Mouse (Mus musculus) urinary bladder, postnatal 14 days (tissue): ENCODE measurements around the gene Fermt3.

Experiments
- DNase-seq: peaks from one replicate; pipeline ENCODE4 v3.0.0; 2021; ENCODE audit warnings: low spot score

Fermt3 gene

DNA sequence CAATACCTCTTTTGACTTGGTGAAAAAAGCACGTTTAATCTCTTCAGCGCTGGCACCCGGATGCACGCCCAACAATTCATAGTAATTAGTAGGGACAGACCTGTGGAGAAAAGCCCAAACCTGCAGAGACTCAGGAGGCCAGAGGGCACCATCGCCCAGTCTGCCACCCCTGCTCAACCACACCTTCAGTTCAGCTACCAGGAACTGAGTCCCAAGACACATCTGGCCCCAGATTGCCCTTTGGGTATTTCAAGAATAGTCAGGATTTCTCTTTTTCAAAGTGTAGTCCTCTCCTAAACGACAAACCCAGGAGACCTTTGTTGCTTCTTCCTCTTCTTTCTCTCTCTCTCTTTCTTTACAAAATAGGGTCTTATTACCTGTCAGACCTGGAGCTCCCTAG lies 28.6 kb downstream of the Fermt3 start:
- DNase-seq = no peak

GRCm38 (mm10) chr19:6989251-6989650 lies 30.0 kb downstream of the Fermt3 start:
- DNase-seq = peak; percentile 68

- no peak for DNase-seq
These were observed 31.4 kb downstream of the Fermt3 start for GRCm38 (mm10) chr19:6987904-6988285.

DNA sequence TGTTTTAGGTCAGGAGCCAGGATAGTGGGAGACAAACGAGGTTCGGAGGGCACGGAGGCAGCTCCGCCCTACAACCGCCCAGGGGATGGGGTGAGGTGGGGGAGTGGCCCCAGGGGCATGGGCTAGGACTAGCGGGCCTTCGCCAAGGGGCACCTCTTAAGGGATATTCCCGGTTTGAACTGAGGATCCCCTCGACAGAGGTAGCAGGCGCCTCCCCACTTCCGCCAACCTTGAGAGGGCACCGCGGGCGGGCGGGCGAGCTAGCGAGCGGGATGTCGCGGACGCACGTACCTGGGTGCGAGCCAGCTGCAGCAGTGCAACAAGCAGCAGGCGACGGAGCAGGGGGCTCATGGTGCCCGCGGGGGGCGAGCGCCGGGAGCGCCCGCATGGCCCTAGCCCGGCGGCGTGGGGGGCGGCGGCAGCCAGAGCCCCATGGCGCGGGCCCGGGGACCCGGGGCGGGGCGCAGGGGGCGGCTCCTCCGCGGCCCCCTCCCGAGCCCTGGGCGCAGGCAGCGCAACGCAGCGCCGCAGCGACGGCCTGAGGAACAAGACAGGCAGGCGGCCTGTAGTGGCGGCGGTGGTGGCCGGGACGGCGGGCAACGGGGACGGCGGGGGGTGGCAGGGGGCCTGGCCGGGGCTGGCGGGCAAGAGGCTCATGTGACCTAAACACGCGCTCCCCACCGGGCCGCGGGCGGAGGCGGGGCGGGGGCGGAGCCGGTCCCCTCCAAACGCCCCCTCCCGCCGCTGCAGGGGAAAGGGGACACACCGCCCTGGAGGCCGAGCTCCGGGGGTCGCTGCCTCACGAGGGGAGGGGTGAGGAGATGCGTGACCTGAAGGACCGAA lies 32.0 kb downstream of the Fermt3 start, which contains the start of gene Vegfb:
TSS of gene Vegfb (minus strand) at position 591 of the 843 bp plus-strand sequence.
- DNase-seq = peak; percentile 68

- DNase-seq = no peak
These were observed 33.1 kb downstream of the Fermt3 start for GRCm38 (mm10) chr19:6985951-6986708.

DNA sequence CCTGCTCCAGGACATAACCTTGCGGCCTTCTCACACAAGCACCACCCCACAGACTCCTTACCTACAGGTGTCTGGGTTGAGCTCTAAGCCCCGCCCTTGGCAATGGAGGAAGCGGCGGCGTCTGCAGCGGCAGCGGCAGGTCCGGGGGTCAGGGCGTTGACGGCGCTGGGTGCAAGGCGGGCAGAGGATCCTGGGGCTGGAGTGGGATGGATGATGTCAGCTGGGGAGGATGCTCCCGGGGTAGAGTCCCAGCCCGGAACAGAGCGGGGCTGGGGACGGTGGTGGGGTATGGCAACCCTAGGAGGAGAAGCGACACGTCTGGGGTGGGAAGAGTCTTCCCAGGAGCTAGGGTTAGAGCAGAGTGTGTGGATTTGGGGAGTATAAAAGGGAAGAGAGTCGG lies 34.0 kb downstream of the Fermt3 start:
- no peak for DNase-seq

- DNase-seq = no peak
These were observed 35.6 kb downstream of the Fermt3 start for GRCm38 (mm10) chr19:6983621-6984020.

GRCm38 (mm10) chr19:6981465-6981864 lies 37.8 kb downstream of the Fermt3 start:
- no peak for DNase-seq

GRCm38 (mm10) chr19:6980381-6981093 lies 38.7 kb downstream of the Fermt3 start, which contains the start of gene Fkbp2:
Fkbp2 (minus strand) TSS chr19:6980501.
- DNase-seq = peak; percentile 99

DNA sequence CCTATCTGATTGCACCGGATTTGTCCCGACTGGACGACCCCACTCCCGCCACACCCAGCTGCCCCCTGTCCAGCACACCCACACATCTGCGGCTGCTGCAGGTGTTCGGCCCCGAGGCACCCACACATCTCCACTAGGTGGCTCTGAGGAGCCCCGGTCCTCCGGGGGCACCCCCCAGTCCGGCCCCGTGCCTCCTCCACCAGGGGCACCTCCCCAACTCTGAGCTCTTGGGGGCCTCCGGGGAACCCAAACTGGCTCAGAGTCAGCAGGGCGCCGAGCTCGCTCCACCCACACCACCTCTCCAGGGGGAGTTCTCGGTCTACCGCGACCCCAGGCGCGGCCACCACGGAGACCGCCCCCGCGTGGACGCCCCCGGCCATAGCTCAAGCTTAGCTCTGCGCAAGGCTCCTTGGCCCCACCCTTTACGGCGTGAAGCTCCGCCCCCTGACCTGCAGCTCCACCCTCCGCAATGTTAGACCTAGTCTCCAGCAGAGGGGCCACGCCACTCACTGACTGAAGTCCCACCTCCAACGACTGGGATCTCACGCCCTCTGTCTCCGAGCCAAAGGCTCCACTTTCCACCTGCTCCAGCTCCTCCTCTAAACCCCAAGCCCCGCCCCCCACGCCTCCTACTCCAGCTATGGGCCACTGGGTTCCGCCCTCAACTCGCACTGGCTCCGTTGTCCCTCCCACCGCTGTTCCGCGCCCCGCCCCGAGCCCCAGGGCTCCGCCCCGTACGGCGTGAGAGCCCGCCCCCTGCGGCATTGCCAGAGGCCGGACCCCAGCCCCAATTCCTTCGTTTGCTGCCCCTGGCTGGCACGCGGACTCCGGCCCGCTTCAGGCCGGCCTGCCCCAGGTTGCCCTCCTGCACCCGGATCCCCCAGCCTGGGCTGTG lies 39.5 kb downstream of the Fermt3 start:
- peak; percentile 100 for DNase-seq

DNA sequence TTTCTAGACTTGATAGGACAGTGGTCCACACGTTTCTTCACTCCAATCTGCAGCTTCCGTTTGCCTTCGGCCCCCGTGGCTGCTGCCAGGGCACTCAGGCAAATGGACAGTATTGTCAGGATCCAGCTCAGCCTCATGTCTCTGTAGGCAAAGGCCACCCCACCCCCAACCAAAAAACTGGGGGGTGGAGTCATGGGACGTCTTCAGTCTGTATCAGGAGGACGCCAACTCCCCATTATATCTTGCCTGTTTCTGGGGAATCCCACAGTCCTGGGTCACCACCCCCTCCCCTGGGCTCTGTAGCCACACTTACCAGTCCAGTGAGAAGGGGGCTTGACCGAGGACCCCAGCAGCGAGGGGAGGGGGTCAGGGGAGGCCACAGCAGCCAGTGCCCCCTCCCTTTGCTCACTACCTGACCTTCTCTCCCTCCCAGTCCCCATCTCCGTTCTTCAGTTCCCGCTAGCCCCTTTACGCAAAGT lies 40.2 kb downstream of the Fermt3 start:
- DNase-seq = peak; percentile 38

DNA sequence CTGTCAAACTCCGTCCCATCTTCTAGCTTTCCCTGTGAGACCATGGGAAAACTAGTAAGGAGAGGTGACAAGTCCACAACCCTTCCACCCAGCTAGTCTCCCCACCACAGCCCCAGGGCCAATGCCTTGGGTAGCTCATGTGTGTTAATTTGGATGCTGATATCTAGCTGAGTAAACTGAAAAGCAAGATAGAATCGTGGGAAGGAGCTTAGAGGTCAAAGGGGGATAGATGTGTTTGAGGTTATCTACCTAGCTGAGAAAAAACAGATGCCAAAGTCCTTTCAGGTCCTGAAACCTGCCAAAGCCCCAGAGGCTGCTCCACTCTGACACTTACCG lies 40.7 kb downstream of the Fermt3 start:
- no peak for DNase-seq

- no peak for DNase-seq
These were observed 41.3 kb downstream of the Fermt3 start for GRCm38 (mm10) chr19:6977759-6978638.

DNA sequence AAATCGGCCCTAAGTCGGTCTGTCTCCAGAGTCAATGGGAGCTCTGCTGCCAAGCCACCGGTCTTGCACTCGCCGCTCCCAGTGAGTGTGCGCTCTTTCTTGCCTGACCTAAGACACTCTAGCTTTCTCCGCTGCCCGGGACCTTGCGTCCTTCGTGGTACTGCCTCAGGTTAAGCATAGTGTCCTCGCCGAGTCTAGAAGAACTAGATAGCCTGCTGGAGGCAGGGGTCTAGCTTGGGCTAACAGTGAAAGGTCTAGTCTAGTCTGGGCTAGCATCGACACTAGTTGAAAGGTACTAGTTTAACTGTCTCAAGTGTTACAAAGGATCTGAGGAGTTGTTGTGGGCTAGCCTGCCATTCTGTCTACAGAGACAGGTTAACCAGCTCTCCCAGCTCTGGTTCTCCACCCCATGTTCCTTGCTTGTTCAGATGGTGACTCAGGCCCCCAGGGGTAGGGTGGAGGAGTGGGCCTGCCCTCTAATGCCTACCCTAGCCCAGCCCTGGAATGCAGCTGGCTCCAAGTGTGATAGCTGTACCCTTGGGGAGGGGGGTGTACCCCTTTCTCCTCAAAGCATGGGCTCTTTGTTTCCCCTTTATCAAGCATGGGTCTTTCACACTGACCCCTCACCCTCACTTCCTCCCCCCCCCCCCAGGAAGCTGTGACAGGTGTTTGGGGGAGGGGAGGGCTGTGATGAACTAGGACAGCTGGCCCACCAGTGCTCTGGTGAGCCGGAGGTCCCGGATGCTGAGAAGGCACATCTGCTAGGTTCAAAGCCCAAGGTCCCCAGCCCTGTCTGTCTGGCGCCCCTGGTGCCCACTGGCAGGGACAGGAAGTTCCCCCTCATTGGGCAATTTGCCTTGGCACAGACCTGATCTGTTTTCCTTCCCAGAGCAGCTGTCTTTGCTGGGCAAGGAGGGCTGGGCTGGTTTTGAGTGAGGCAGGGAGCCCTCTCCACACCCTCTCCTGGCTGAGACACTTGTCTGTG lies 43.4 kb downstream of the Fermt3 start, which contains the start of gene Plcb3:
TSS of gene Plcb3 (minus strand) at position 934 of the 985 bp plus-strand sequence.
- peak; percentile 72 for DNase-seq

DNA sequence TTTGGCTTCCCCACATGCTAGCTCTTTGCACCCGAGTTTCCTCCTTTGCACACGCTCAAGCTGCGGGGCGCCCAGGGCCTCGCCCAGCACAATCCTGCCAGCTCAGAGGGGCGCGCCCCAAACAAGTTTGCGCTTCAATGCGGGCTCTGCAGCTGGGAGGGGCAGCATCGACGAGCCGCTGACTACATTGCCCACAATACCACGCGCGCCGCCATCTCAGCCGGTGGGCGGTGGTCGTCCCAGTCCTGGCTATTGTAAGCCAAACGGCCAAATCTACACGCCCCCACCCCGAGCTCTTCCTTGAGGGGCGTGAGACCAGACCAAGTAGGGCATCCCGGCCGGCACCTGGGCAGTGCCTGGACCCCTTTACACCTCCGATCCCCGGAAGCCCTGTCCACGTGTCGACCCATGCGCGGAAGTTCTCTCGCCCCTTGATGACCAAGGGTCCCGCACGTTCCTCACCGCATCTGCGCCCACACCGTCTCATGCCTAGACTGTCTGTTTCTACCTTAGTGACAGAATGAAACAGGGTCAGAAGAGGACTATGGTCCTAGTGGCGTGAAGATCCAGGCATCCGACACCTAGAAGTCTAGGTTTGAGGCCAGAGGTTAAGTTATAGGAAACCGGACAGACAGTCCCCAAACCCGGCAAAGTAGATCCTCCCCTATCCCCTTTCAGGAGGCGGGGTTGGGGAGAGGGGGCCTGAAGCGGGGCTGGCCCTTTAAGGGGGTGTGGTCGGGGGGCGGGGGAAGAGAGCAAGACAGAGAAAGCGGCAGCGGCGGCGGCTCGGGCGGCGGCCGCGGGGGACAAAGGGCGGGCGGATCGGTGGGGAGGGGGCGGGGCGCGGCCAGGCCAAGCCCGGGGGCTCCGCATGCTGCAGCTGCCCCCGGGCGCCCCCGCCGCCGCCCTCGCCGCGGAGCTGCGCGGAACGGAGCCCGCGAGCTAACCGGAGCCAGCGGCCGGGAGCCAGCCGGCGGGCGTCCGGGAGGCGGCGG lies 44.8 kb downstream of the Fermt3 start, which contains the start of gene Ppp1r14b:
TSS of gene Ppp1r14b (plus strand) at position 758 of the 995 bp plus-strand sequence.
- DNase-seq = peak; percentile 89

- no peak for DNase-seq
These were observed 45.6 kb downstream of the Fermt3 start for GRCm38 (mm10) chr19:6973581-6974190.

GRCm38 (mm10) chr19:6972247-6972917 lies 46.9 kb downstream of the Fermt3 start:
- no peak for DNase-seq
